In the genomic region with DNA sequence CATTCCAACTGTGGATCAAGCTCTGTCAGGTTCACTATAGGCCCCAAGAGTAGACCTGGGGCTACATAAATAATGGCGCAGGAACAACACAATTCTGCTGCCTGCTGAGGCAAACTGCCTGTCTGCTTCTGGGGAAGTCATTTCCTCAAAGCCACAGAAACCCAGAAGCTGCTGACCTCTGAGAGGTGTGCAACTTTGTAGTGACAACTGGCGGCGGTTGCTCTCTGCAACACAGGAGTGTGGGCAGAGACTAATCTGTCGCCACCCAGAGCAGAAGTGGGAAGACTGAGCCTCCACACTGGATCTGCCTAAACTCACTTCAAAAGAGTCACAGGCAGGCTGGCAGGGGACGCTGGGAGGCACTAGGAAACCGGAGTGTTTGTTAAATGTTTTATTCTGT, we compare ENCODE assay signal across 8 mouse cellular contexts. TPM values are rescaled to one million over a fixed set of nuclear protein-coding genes. Genes with fewer than 3 reads are reported as not detected.
A peak's percentile ranks its signal among the peaks of the same experiment; 100 is the strongest.
DNase-seq lines count a peak whose midpoint lies in the region; ATAC-seq and TF ChIP-seq lines count a peak whose summit lies in the region.

No protein-coding gene starts in this region.

- H3K27me3 ChIP-seq in spleen, adult 2 months (ENCODE audit: control insufficient read depth, insufficient read depth, low read length): no peaks in the 10 kb centered on the region
- H3K27me3 ChIP-seq in forebrain, embryonic 14.5 days (replicated peaks; ENCODE audit: control insufficient read depth, insufficient read depth, low read length): no peaks in the 10 kb centered on the region
- no peaks in the 10 kb centered on the region for H3K27me3 ChIP-seq in limb, embryonic 13.5 days
- H3K27me3 ChIP-seq in midbrain, embryonic 13.5 days: no peaks in the 10 kb centered on the region

- no peak for ATAC-seq in forebrain, embryonic 14.5 days
- ATAC-seq in limb, embryonic 13.5 days (ENCODE audit: low FRiP score, low read depth): no peak
- ATAC-seq in midbrain, embryonic 13.5 days: no peak
- no peak for ATAC-seq in erythroid progenitor cell, adult 5-6 weeks (replicated peaks; ENCODE audit: low FRiP score, poor library complexity, severe bottlenecking)

- peak; percentile 24; the same call in 1 of the 2 replicates for TF ChIP-seq POLR2A in spleen, adult 2 months (IDR thresholded peaks at IDR 0.05; ENCODE audit: low read depth, low read length)

- peaks cover 17% of the 10 kb centered on the region for H3K36me3 ChIP-seq in spleen, adult 2 months (ENCODE audit: control insufficient read depth, insufficient read depth, low read length)
- H3K36me3 ChIP-seq in forebrain, embryonic 14.5 days (ENCODE audit: control insufficient read depth, insufficient read depth, low read length): peaks cover 12% of the 10 kb centered on the region
- peaks cover 33% of the 10 kb centered on the region for H3K36me3 ChIP-seq in limb, embryonic 13.5 days
- H3K36me3 ChIP-seq in midbrain, embryonic 13.5 days: peaks cover 21% of the 10 kb centered on the region

- H3K9ac ChIP-seq in forebrain, embryonic 14.5 days (ENCODE audit: low read length): peak overlapping the region; percentile 88; the same call in 1 of the 2 replicates
- peak overlapping the region; percentile 93; the same call in 1 of the 2 replicates for H3K9ac ChIP-seq in limb, embryonic 13.5 days
- H3K9ac ChIP-seq in midbrain, embryonic 13.5 days (replicated peaks): no peak overlapping the region

- H3K4me1 ChIP-seq in spleen, adult 2 months (ENCODE audit: control insufficient read depth, insufficient read depth, insufficient read length): peaks cover 18% of the 10 kb centered on the region
- H3K4me1 ChIP-seq in forebrain, embryonic 14.5 days (ENCODE audit: control insufficient read depth, insufficient read depth, low read length): peaks cover 10% of the 10 kb centered on the region
- peaks cover 36% of the 10 kb centered on the region for H3K4me1 ChIP-seq in limb, embryonic 13.5 days
- H3K4me1 ChIP-seq in midbrain, embryonic 13.5 days (replicated peaks): peaks cover 25% of the 10 kb centered on the region

- peak overlapping the region; percentile 74; the same call in 1 of the 2 replicates for H3K4me3 ChIP-seq in spleen, adult 2 months (ENCODE audit: extremely low read depth, insufficient read depth, insufficient read length)
- H3K4me3 ChIP-seq in forebrain, embryonic 14.5 days (ENCODE audit: low read depth, low read length): peak overlapping the region; percentile 82; the same call in 1 of the 2 replicates
- peak overlapping the region; percentile 87 for H3K4me3 ChIP-seq in limb, embryonic 13.5 days
- 0 out of 2 replicates have a peak overlapping the region, but pooled peaks have one; percentile 88 for H3K4me3 ChIP-seq in midbrain, embryonic 13.5 days (replicated peaks)

- WGBS in spleen, adult 2 months: 10% methylated on average over 6 of the region's 6 CpGs
- WGBS in forebrain, embryonic 14.5 days: 58% methylated on average over 6 of the region's 6 CpGs
- WGBS in limb, embryonic 13.5 days: 21% methylated on average over 6 of the region's 6 CpGs
- 53% methylated on average over 6 of the region's 6 CpGs for WGBS in midbrain, embryonic 13.5 days

- peak overlapping the region; percentile 94 for H3K27ac ChIP-seq in spleen, adult 2 months (ENCODE audit: insufficient read depth, low read length)
- no peak overlapping the region; the same call in 1 of the 2 replicates for H3K27ac ChIP-seq in forebrain, embryonic 14.5 days (ENCODE audit: low read depth, low read length)
- H3K27ac ChIP-seq in limb, embryonic 13.5 days: peak overlapping the region; percentile 90
- no peak overlapping the region for H3K27ac ChIP-seq in midbrain, embryonic 13.5 days

- H3K4me2 ChIP-seq in forebrain, embryonic 14.5 days (ENCODE audit: low read length): peak overlapping the region; percentile 76
- peak overlapping the region; percentile 83 for H3K4me2 ChIP-seq in limb, embryonic 13.5 days (replicated peaks)
- peak overlapping the region; percentile 86 for H3K4me2 ChIP-seq in midbrain, embryonic 13.5 days (replicated peaks)

- H3K9me3 ChIP-seq in forebrain, embryonic 14.5 days (replicated peaks; ENCODE audit: control insufficient read depth, low read length): no peaks in the 10 kb centered on the region
- no peaks in the 10 kb centered on the region for H3K9me3 ChIP-seq in limb, embryonic 13.5 days
- no peaks in the 10 kb centered on the region for H3K9me3 ChIP-seq in midbrain, embryonic 13.5 days

- no peak for TF ChIP-seq CTCF in spleen, adult 2 months (IDR thresholded peaks at IDR 0.05; ENCODE audit: extremely low read depth, insufficient read depth, insufficient read length, insufficient replicate concordance)

- peak in 1 of 2 experiments; percentile 46 for DNase-seq in spleen, adult 2 months (ENCODE audit: low read depth in 1 of 2, low spot score in 2 of 2)
- DNase-seq in spleen, postnatal 14 days (ENCODE audit: low spot score in 2 of 2): no peak
- no peak for DNase-seq in forebrain, embryonic 14.5 days (ENCODE audit: low spot score)
- DNase-seq in adrenal gland, postnatal 10 days: no peak
- no peak for DNase-seq in left cerebral cortex, adult 11 months (ENCODE audit: low spot score)

RNA-seq across cellular contexts. Expression of gene Sh3bgrl3, which starts 0.9 kb away (rescaled TPM):
- polyA plus RNA-seq in spleen, adult 2 months (2012; rRNA removed): 1,465 and 2,211 TPM in 2 replicates
- 351 and 372 TPM in 2 replicates for polyA plus RNA-seq in forebrain, embryonic 14.5 days (2014; fragmentation: Nextera tagmentation; extraction: Ambion mirVana)
- 420 and 444 TPM in 2 replicates for polyA plus RNA-seq in limb, embryonic 13.5 days (2015; fragmentation: Nextera tagmentation; extraction: Ambion mirVana)
- polyA plus RNA-seq in midbrain, embryonic 13.5 days (2015; fragmentation: Nextera tagmentation; extraction: Ambion mirVana): 319 and 332 TPM in 2 replicates
- 100 to 1,000 TPM in 1 of 2 experiments, 10 to 100 TPM in 1; 94.4 to 103 TPM for total RNA-seq in adrenal gland, postnatal 10 days (2021)
- total RNA-seq in erythroid progenitor cell, adult 5-6 weeks (2015; ENCODE audit: low replicate concordance): 129 and 180 TPM in 2 replicates
- total RNA-seq in erythroid progenitor cell, adult 5-6 weeks (2017; ENCODE audit: low replicate concordance): 22.6 and 67.0 TPM in 2 replicates

RNA-seq across cellular contexts. Expression of gene Ubxn11, which starts 27.1 kb away (rescaled TPM):
- polyA plus RNA-seq in spleen, adult 2 months (2012; rRNA removed): 33.7 and 43.0 TPM in 2 replicates
- 9.0 and 12.5 TPM in 2 replicates for polyA plus RNA-seq in forebrain, embryonic 14.5 days (2014; fragmentation: Nextera tagmentation; extraction: Ambion mirVana)
- polyA plus RNA-seq in limb, embryonic 13.5 days (2015; fragmentation: Nextera tagmentation; extraction: Ambion mirVana): 13.6 and 14.3 TPM in 2 replicates
- polyA plus RNA-seq in midbrain, embryonic 13.5 days (2015; fragmentation: Nextera tagmentation; extraction: Ambion mirVana): 9.3 and 11.4 TPM in 2 replicates
- total RNA-seq in adrenal gland, postnatal 10 days (2021): 1 to 10 TPM; 4.1 to 7.5 TPM
- total RNA-seq in erythroid progenitor cell, adult 5-6 weeks (2015; ENCODE audit: low replicate concordance): not detected in 2 replicates
- total RNA-seq in erythroid progenitor cell, adult 5-6 weeks (2017; ENCODE audit: low replicate concordance): 4.5 TPM in 1 of 2 replicates, not detected in the other

RNA-seq across cellular contexts. Expression of gene Cd52, which starts 34.6 kb away (rescaled TPM):
- polyA plus RNA-seq in spleen, adult 2 months (2012; rRNA removed): 400 and 461 TPM in 2 replicates
- polyA plus RNA-seq in forebrain, embryonic 14.5 days (2014; fragmentation: Nextera tagmentation; extraction: Ambion mirVana): 1.3 and 2.3 TPM in 2 replicates
- polyA plus RNA-seq in limb, embryonic 13.5 days (2015; fragmentation: Nextera tagmentation; extraction: Ambion mirVana): 10.6 and 11.4 TPM in 2 replicates
- polyA plus RNA-seq in midbrain, embryonic 13.5 days (2015; fragmentation: Nextera tagmentation; extraction: Ambion mirVana): 2.2 and 2.7 TPM in 2 replicates
- total RNA-seq in adrenal gland, postnatal 10 days (2021): 10 to 100 TPM; 30.6 to 33.6 TPM
- total RNA-seq in erythroid progenitor cell, adult 5-6 weeks (2015; ENCODE audit: low replicate concordance): 157 and 288 TPM in 2 replicates
- 103 and 211 TPM in 2 replicates for total RNA-seq in erythroid progenitor cell, adult 5-6 weeks (2017; ENCODE audit: low replicate concordance)

RNA-seq across cellular contexts. Expression of gene Cep85, which starts 57.4 kb away (rescaled TPM):
- polyA plus RNA-seq in spleen, adult 2 months (2012; rRNA removed): 15.2 and 20.8 TPM in 2 replicates
- polyA plus RNA-seq in forebrain, embryonic 14.5 days (2014; fragmentation: Nextera tagmentation; extraction: Ambion mirVana): 20.1 and 21.3 TPM in 2 replicates
- 33.3 and 34.9 TPM in 2 replicates for polyA plus RNA-seq in limb, embryonic 13.5 days (2015; fragmentation: Nextera tagmentation; extraction: Ambion mirVana)
- 19.9 and 22.4 TPM in 2 replicates for polyA plus RNA-seq in midbrain, embryonic 13.5 days (2015; fragmentation: Nextera tagmentation; extraction: Ambion mirVana)
- total RNA-seq in adrenal gland, postnatal 10 days (2021): 10 to 100 TPM; 20.8 to 28.2 TPM
- total RNA-seq in erythroid progenitor cell, adult 5-6 weeks (2015; ENCODE audit: low replicate concordance): 91.4 and 93.3 TPM in 2 replicates
- total RNA-seq in erythroid progenitor cell, adult 5-6 weeks (2017; ENCODE audit: low replicate concordance): 105 and 118 TPM in 2 replicates

Comparison
In these comparisons a context has a peak if more than half of its experiments do, and no peak if none do; other contexts are left out.
1. H3K27ac ChIP-seq: peak in spleen, adult 2 months (single experiment) and limb, embryonic 13.5 days (single experiment); none in forebrain, embryonic 14.5 days (single experiment) and midbrain, embryonic 13.5 days (single experiment).
2. RNA of gene Cd52, which starts 34.6 kb away (polyA plus RNA-seq): 400 to 461 TPM in spleen, adult 2 months; 10.6 to 11.4 TPM in limb, embryonic 13.5 days, 2.2 to 2.7 TPM in midbrain, embryonic 13.5 days and 1.3 to 2.3 TPM in forebrain, embryonic 14.5 days; every median in the first group is over 10 times any median in the second.
3. Peak in every context shown above with its lines, with median percentiles within 50 percentile points of each other: H3K4me3 ChIP-seq and H3K4me2 ChIP-seq.